Mouse (Mus musculus): ENCODE results near the gene Vars2. TPM values are rescaled to one million over a fixed set of nuclear protein-coding genes. Genes with fewer than 3 reads are reported as not detected.

Vars2 gene
- polyA plus RNA-seq (2015; fragmentation: Nextera tagmentation; extraction: Ambion mirVana), result 13.0 and 15.1 TPM in 2 replicates

DNA sequence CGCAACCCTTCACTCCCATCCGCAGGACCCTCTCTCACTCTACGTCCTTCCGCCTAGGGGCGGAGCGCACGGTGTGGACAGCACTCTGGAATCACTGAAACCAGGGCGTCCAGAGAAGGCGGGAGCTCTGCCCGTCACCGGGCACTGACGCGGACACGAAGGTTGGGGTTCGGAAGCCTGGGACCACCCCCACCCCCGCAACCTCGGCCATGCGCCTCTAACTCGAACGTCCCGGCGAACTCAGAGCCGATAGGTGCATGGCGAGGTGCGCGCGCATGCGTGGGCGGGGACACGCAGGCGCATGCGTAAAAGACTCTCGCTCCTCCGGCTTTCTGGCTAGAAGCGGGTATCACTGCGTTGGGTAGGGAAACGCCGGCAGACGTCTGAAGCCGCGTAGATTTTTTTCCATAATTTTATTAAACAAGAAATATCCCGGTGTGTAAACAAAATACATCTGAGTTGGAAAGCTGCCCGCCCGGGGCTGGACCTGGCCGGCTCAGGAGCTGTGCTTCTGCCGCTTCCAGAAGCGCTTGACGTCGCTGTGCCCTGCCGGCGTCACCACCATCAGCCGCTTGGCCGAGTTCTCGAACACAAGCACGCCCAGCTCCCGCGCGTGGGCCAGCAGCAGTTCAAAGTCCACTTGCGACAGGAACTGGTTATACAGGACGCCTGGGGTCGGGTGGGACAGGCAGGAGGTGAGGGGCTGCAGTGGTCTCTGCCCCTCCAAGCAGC, at the start of gene Vars2:
Gene Vars2 (minus strand): TSS at position 259 of the 732 bp plus-strand sequence.
- Histone ChIP-seq H3K36me3 (peaks cover 37% of the 10 kb centered on the region), H3K4me2 (replicated peaks) (peak within 1 kb of the TSS; percentile 91), H3K27ac (peak within 1 kb of the TSS; percentile 86), H3K4me1 (replicated peaks) (peaks cover 22% of the 10 kb centered on the region), H3K27me3 (no peaks in the 10 kb centered on the region), H3K9ac (replicated peaks) (peak within 1 kb of the TSS; percentile 79), H3K4me3 (replicated peaks) (peak within 1 kb of the TSS; percentile 58), H3K9me3 (no peaks in the 10 kb centered on the region)
- WGBS, result under 1% methylated on average over 61 of the region's 61 CpGs
- ATAC-seq, result peak; percentile 93

DNA sequence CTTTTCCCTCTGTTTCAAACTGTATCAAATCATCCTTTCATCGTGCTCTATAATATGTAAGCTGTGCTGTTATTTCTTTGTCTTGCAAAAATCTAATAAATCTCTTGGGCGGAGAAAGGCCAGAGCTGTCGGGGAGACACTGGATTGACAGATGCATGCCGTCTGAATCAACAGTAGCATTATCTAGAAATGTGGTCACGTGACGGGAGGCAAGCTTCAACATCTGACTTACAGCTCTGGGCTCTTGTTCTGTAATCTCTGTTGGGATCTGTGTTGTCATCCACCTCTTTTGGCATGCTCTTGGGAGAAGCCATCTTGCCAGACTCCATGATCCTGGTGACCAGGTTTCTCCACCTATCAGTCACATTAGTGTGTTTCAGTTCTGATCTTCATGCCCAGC, 49.7 kb upstream of the Vars2 start:
- no peak overlapping the region for H3K4me3 ChIP-seq (replicated peaks)
- peaks cover 7% of the 10 kb centered on the region for H3K4me1 ChIP-seq (replicated peaks)
- H3K36me3 ChIP-seq, result no peaks in the 10 kb centered on the region
- no peak for ATAC-seq
- H3K27ac ChIP-seq, result no peak overlapping the region
- 89% methylated on average over 6 of the region's 6 CpGs for WGBS
- H3K9ac ChIP-seq (replicated peaks), result no peak overlapping the region
- H3K4me2 ChIP-seq (replicated peaks), result no peak overlapping the region
- no peaks in the 10 kb centered on the region for H3K9me3 ChIP-seq
- peaks cover 4% of the 10 kb centered on the region; the same call in 1 of the 2 replicates for H3K27me3 ChIP-seq

DNA sequence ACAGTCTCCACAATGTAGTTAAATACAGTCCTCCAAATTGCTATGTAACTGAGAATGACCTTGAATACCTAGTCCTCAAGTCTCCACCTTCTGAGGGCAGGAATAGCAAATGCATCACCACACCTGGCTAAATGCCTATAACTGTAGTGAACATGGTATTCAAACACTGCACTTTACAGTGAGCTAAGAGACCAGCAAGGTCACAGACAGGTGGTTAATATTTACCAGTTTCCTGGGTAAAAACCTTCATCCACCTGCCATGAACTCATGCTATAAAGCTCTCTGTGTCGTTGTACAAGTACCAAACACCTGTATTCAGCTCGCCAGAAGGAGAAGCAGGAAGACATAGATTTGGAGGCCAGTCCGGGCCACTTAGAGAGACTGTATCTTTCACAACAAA, 48.7 kb upstream of the Vars2 start:
- 86% methylated on average over 3 of the region's 3 CpGs for WGBS
- no peaks in the 10 kb centered on the region for H3K36me3 ChIP-seq
- ATAC-seq, result no peak

DNA sequence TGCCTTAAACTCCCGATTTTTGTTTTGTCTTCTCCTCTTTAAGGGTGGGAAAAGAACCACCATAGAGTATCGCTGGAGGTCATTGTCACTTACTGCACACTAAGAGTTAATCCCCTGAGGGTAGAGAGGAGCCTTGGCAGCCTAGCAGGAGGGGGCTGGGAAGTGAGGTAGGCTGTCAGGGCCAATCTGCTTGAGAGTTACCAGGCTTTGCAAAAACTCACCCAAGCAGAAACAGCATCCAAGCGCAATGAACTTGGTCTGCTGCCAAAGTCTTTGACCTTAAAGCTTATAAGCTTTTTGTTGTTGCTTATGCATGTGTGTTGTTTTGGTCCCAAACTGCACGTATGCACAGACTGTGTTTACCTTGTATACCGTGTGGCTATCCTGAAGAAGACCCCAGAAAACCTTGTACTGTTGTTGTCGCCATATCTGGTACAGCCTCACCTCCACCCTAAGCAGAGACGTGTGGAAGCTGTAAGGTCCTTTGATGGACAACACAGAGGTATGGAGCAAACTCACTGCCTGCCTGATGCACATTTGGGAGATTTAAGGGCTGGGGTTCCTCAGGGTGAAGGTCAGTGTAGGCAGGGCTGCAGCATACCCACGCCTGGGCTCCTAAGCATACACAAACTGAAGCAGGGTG, 43.4 kb upstream of the Vars2 start:
- WGBS, result 26% methylated on average over 8 of the region's 8 CpGs
- Histone ChIP-seq H3K27me3 (no peaks in the 10 kb centered on the region), H3K9ac (replicated peaks) (no peak overlapping the region), H3K27ac (peak overlapping the region; percentile 57), H3K4me3 (replicated peaks) (no peak overlapping the region), H3K36me3 (no peaks in the 10 kb centered on the region), H3K9me3 (no peaks in the 10 kb centered on the region), H3K4me2 (replicated peaks) (no peak overlapping the region), H3K4me1 (replicated peaks) (peaks cover 18% of the 10 kb centered on the region)
- peak; percentile 81 for ATAC-seq

More for the DNA sequence above, 48.7 kb upstream of the Vars2 start:
- Histone ChIP-seq H3K4me2 (replicated peaks) (no peak overlapping the region), H3K27ac (no peak overlapping the region), H3K9ac (replicated peaks) (no peak overlapping the region), H3K9me3 (no peaks in the 10 kb centered on the region), H3K27me3 (peaks cover 3% of the 10 kb centered on the region; the same call in 1 of the 2 replicates), H3K4me3 (replicated peaks) (no peak overlapping the region), H3K4me1 (replicated peaks) (peaks cover 9% of the 10 kb centered on the region)

DNA sequence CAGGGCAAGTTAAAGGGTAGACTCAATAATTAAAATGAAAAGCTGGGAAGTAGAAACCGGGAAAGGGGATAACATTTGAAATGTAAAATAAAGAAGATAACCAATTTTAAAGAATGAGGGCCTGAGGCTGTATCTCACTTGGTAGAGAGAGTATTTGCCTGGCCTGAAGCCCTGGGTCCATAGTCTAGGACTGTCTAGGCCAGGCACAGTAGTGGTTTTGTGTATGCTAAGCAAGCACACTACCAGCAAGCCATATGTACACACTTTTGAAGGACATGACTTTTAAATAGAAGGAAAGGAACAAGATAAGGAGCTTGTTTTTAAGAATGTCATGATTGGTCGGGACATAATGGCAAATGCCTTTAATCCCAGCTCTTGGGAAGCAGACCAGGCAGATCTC, 41.2 kb upstream of the Vars2 start:
- no peaks in the 10 kb centered on the region for H3K9me3 ChIP-seq
- no peak overlapping the region for H3K4me2 ChIP-seq (replicated peaks)
- no peak for ATAC-seq
- no peak overlapping the region for H3K4me3 ChIP-seq (replicated peaks)
- H3K4me1 ChIP-seq (replicated peaks), result peaks cover 35% of the 10 kb centered on the region
- no peak overlapping the region for H3K27ac ChIP-seq
- no peaks in the 10 kb centered on the region for H3K27me3 ChIP-seq
- 79% methylated on average over 2 of the region's 2 CpGs for WGBS
- H3K36me3 ChIP-seq, result no peaks in the 10 kb centered on the region
- no peak overlapping the region for H3K9ac ChIP-seq (replicated peaks)

DNA sequence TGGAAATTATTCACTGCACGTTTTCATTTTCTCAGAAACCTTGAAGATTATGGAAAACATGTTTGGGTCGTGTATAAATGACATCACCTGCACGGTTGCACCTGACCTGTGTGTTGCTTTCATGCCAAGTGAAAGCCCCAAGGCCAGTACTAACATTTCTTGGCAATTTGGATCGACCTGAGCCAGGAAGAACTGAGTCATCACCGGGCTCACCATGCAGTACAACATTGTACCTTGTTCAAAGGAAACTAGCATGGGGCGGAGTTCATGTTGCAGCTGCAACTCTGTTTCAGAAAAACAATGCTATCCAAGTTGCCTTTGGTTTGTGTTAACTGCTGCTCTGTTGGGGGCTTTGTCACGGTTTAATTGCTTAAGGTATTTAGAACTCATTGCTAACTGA, 40.5 kb upstream of the Vars2 start:
- Histone ChIP-seq H3K4me3 (replicated peaks) (no peak overlapping the region), H3K27me3 (no peaks in the 10 kb centered on the region), H3K36me3 (no peaks in the 10 kb centered on the region), H3K4me1 (replicated peaks) (peaks cover 37% of the 10 kb centered on the region), H3K27ac (no peak overlapping the region), H3K9me3 (no peaks in the 10 kb centered on the region), H3K9ac (replicated peaks) (no peak overlapping the region; the same call in 1 of the 2 replicates), H3K4me2 (replicated peaks) (no peak overlapping the region)
- no peak for ATAC-seq
- 68% methylated on average over 7 of the region's 7 CpGs for WGBS

DNA sequence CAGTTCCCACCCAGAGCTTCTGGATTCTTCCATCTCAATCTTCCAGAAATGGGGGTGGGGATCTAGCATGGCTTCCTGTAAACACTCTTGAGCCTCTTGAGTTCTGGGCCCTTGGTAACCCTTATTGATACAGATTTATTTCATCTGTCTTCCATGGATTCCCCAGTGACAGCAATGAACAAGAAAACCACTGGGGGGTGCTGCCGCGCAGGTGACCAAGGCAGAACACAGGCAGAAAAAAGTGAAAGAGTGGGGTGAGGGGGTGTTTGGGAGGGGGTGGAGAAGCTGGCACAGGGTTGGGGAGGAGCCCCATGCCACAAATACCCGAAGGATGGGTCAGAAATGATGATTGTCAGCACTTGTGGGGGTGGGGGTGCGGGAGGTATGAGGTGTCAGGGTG, 38.4 kb upstream of the Vars2 start:
- Histone ChIP-seq H3K9me3 (no peaks in the 10 kb centered on the region), H3K4me1 (replicated peaks) (peaks cover 47% of the 10 kb centered on the region), H3K9ac (replicated peaks) (no peak overlapping the region), H3K27ac (peak overlapping the region; percentile 99), H3K27me3 (no peaks in the 10 kb centered on the region), H3K4me2 (replicated peaks) (peak overlapping the region; percentile 90; the same call in 1 of the 2 replicates), H3K36me3 (no peaks in the 10 kb centered on the region), H3K4me3 (replicated peaks) (no peak overlapping the region)
- ATAC-seq, result no peak
- WGBS, result 27% methylated on average over 4 of the region's 4 CpGs

DNA sequence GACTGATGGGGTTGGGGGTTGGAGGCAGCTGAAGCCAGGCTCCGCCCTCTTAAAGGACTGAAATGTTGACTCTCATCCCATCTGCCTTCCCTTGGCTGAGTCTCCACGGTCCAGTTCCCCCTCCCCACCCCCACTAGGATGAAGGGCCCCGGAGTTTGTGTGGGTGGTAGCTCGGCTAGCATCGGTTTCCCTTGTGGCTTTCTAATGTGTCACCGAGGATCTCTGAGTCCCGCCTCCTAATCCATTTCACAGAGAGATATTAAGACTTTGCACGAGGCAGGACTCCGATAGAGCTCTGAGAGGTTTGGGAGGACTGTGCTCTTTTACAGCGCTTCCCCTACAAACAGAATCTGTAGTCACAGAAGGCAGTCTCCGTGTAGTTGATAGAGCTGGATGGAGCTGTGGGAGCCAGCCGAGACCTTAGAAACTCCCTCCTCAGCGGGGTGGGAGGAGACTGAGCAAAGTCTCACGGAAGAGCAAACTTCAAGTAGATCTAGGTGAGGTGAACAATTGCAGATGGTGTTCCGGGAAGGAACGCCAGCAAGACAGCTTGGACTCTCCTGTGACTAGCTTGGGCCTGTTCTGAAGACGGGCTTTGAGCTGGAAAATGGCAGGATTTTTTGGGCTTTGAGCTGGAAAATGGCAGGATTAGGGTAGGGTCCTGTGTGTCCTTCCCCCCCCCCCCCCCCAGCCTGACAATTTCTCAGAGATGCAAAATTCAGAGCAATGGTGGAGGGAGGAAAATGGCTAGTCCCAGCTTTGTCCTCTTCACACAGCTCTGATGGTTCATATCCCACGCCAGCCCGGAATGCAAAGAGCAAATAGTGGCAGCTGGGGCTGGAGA, 37.5 kb upstream of the Vars2 start, which contains the start of gene Ddr1:
Gene Ddr1 (minus strand): TSS at position 1 of the 844 bp plus-strand sequence.
- ATAC-seq, result peak; percentile 64
- peak within 1 kb of the TSS; percentile 99 for H3K27ac ChIP-seq
- 3% methylated on average over 19 of the region's 19 CpGs for WGBS
- H3K4me1 ChIP-seq (replicated peaks), result peaks cover 39% of the 10 kb centered on the region
- peak within 1 kb of the TSS; percentile 87 for H3K9ac ChIP-seq (replicated peaks)
- H3K4me3 ChIP-seq (replicated peaks), result peak within 1 kb of the TSS; percentile 85
- peak within 1 kb of the TSS; percentile 90 for H3K4me2 ChIP-seq (replicated peaks)
- no peaks in the 10 kb centered on the region for H3K36me3 ChIP-seq
- H3K9me3 ChIP-seq, result no peaks in the 10 kb centered on the region
- no peaks in the 10 kb centered on the region for H3K27me3 ChIP-seq

DNA sequence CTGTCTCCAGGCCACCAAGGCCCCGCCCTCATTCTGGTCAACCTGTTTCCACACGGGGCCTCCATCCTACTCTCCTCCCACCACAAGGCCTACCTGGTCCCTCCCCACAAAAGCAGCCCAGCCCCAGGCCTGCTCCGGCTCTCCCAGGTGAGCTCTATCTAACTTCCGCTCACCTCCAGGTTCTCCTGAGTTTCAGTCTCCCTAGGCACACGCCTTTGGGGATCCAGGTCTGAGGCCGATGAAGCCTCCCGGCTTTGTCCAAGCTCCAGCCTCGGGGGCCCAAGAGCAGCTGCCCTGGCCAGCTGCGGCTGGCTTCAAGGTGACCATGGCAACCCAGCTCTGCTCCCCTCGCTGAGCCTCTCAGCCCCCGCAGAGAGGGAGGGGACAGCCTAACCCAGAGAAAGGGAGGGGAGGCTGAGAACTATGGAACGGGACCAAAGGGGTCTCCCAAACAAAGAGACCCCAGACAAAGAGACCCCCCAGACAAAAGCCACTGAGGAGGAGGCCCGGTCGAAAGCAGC, 36.4 kb upstream of the Vars2 start:
- under 1% methylated on average over 14 of the region's 14 CpGs for WGBS
- Histone ChIP-seq H3K4me1 (replicated peaks) (peaks cover 50% of the 10 kb centered on the region), H3K36me3 (no peaks in the 10 kb centered on the region), H3K9me3 (no peaks in the 10 kb centered on the region), H3K4me2 (replicated peaks) (peak overlapping the region; percentile 90), H3K27me3 (no peaks in the 10 kb centered on the region), H3K27ac (peak overlapping the region; percentile 99), H3K4me3 (replicated peaks) (peak overlapping the region; percentile 85), H3K9ac (replicated peaks) (peak overlapping the region; percentile 87)
- ATAC-seq, result peak; percentile 77

DNA sequence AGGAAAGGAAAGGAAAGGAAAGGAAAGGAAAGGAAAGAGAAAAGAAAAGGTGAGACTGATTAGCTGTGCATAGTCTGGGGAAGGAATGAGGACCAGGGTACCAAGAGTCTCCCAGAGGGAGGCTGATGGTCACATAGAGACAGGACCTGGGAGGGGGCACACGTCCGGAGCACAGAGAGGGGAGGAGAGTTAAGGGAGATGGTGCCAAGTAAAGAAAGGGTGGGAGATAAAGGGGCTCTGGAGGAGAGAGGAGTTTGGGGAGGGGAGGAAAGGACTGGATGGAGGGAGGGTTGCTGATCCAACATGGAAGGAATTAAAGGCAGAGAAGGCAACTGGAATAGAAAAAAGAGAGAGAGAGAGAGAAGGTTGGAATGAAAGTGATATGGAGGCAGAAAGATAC, 35.7 kb upstream of the Vars2 start:
- H3K4me1 ChIP-seq (replicated peaks), result peaks cover 57% of the 10 kb centered on the region
- peak overlapping the region; percentile 99 for H3K27ac ChIP-seq
- 0% methylated on average over 2 of the region's 2 CpGs for WGBS
- peak overlapping the region; percentile 90 for H3K4me2 ChIP-seq (replicated peaks)
- peak overlapping the region; percentile 85 for H3K4me3 ChIP-seq (replicated peaks)
- ATAC-seq, result no peak
- no peaks in the 10 kb centered on the region for H3K9me3 ChIP-seq
- H3K36me3 ChIP-seq, result no peaks in the 10 kb centered on the region
- no peaks in the 10 kb centered on the region for H3K27me3 ChIP-seq
- peak overlapping the region; percentile 98 for H3K9ac ChIP-seq (replicated peaks)

DNA sequence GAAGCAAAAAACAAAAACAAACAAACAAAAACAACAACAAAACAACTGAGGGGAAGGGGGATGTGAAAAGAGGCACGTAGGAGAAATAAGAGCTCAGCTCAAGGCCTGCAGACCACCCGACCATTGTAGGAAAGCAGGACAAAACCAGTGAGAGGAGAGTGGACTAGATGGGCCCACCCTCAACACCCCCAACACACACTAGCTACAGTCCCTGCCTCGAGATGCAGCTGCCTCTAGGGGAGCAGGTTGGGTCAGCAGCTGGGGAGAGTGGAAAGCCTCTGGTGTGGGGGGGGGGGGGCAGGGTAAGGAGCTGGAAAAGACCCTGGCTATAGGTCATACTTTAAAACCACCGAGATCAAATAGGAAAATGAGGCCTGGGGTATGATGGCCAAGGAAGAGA, 35.2 kb upstream of the Vars2 start:
- WGBS, result 1% methylated on average over 4 of the region's 4 CpGs
- H3K36me3 ChIP-seq, result no peaks in the 10 kb centered on the region

More for the DNA sequence above, 35.2 kb upstream of the Vars2 start:
- peak overlapping the region; percentile 90 for H3K4me2 ChIP-seq (replicated peaks)
- H3K27ac ChIP-seq, result peak overlapping the region; percentile 99
- H3K27me3 ChIP-seq, result no peaks in the 10 kb centered on the region
- H3K9me3 ChIP-seq, result no peaks in the 10 kb centered on the region
- H3K9ac ChIP-seq (replicated peaks), result peak overlapping the region; percentile 98
- H3K4me1 ChIP-seq (replicated peaks), result peaks cover 62% of the 10 kb centered on the region
- peak overlapping the region; percentile 85 for H3K4me3 ChIP-seq (replicated peaks)
- no peak for ATAC-seq

Data from midbrain, embryonic 13.5 days (tissue).